Mouse (Mus musculus): ENCODE results near the gene Klhl40. TPM values are rescaled to one million over a fixed set of nuclear protein-coding genes. Genes with fewer than 3 reads are reported as not detected.
A peak's percentile ranks its signal among the peaks of the same experiment; 100 is the strongest.

Klhl40 gene
- total and polyA plus RNA-seq, 2 experiments from 2014 or later, result 14.5 to 20.7 TPM

GRCm38 (mm10) chr9:121791757-121792521 lies 14.5 kb downstream of the Klhl40 start, which contains the start of gene Hhatl:
Gene Hhatl, minus strand, starts transcription at chr9:121792507.
- H3K36me3 ChIP-seq (replicated peaks; ENCODE audit: control insufficient read depth, insufficient read depth, low read length), result 0 out of 2 replicates have a peak, but pooled peaks cover 7% of the 10 kb centered on the region
- DNase-seq (ENCODE audit: low spot score), result peak; percentile 44
- no peaks in the 10 kb centered on the region for H3K9me3 ChIP-seq (replicated peaks; ENCODE audit: control insufficient read depth, low read length)
- H3K27me3 ChIP-seq (ENCODE audit: control insufficient read depth, insufficient read depth, low read length), result no peaks in the 10 kb centered on the region
- H3K4me1 ChIP-seq (ENCODE audit: control insufficient read depth, insufficient read depth), result peaks cover 33% of the 10 kb centered on the region
- WGBS, result 22% methylated on average over 23 of the region's 24 CpGs
- TF ChIP-seq EP300 (IDR thresholded peaks at IDR 0.05; ENCODE audit: low read depth) (no peak), CTCF (IDR thresholded peaks at IDR 0.05; ENCODE audit: low read depth) (0 out of 2 replicates have a peak, but pooled peaks have one; percentile 1)
- H3K4me3 ChIP-seq (ENCODE audit: low read depth, low read length), result peak within 1 kb of the TSS; percentile 43
- peak within 1 kb of the TSS; percentile 92 for H3K27ac ChIP-seq (ENCODE audit: low read depth)
- ATAC-seq (ENCODE audit: insufficient read depth, low read depth), result peak; percentile 60
- H3K9ac ChIP-seq (replicated peaks; ENCODE audit: low read depth, low read length), result peak within 1 kb of the TSS; percentile 47
- H3K4me2 ChIP-seq (ENCODE audit: low read depth, low read length), result peak within 1 kb of the TSS; percentile 72

- Histone ChIP-seq H3K9ac (replicated peaks; ENCODE audit: low read depth, low read length) (no peak overlapping the region), H3K4me2 (ENCODE audit: low read depth, low read length) (no peak overlapping the region), H3K4me3 (ENCODE audit: low read depth, low read length) (no peak overlapping the region), H3K4me1 (ENCODE audit: control insufficient read depth, insufficient read depth) (peaks cover 40% of the 10 kb centered on the region), H3K27me3 (ENCODE audit: control insufficient read depth, insufficient read depth, low read length) (no peaks in the 10 kb centered on the region), H3K27ac (ENCODE audit: low read depth) (peak overlapping the region; percentile 76), H3K9me3 (replicated peaks; ENCODE audit: control insufficient read depth, low read length) (no peaks in the 10 kb centered on the region), H3K36me3 (replicated peaks; ENCODE audit: control insufficient read depth, insufficient read depth, low read length) (no peaks in the 10 kb centered on the region)
- peak; percentile 67 for DNase-seq (ENCODE audit: low spot score)
- peak; percentile 66 for ATAC-seq (ENCODE audit: insufficient read depth, low read depth)
- TF ChIP-seq EP300 (IDR thresholded peaks at IDR 0.05; ENCODE audit: low read depth) (no peak), CTCF (IDR thresholded peaks at IDR 0.05; ENCODE audit: low read depth) (no peak)
- WGBS, result 67% methylated on average over 1 of the region's 1 CpGs
Observed at GRCm38 (mm10) chr9:121794972-121795539, 17.6 kb downstream of the Klhl40 start.

DNA sequence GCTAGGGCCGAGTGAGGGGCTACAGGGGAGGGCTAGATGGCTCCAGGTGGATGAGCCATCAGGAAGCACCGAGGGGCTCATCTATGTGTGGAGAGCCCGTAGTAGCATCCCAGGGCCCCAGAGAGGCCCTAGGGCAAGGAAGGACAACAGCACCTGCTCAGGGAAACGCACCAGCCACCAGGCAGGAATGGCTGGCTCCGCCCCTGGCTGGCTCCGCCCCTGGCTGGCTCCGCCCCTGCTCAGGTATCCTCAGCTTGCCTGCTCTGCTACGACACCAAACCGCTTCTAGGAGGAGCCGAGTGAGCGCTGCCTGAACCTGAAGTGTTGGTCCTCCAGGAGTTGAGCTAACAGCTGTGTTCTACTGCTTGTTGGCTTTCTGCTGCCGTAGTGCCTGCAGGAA lies 20.3 kb downstream of the Klhl40 start:
- no peak for ATAC-seq (ENCODE audit: insufficient read depth, low read depth)
- no peak overlapping the region for H3K27ac ChIP-seq (ENCODE audit: low read depth)
- no peak for DNase-seq (ENCODE audit: low spot score)
- no peak for TF ChIP-seq CTCF (IDR thresholded peaks at IDR 0.05; ENCODE audit: low read depth)
- no peak for TF ChIP-seq EP300 (IDR thresholded peaks at IDR 0.05; ENCODE audit: low read depth)
- H3K27me3 ChIP-seq (ENCODE audit: control insufficient read depth, insufficient read depth, low read length), result no peaks in the 10 kb centered on the region
- WGBS, result 25% methylated on average over 12 of the region's 12 CpGs
- no peaks in the 10 kb centered on the region for H3K9me3 ChIP-seq (replicated peaks; ENCODE audit: control insufficient read depth, low read length)
- no peaks in the 10 kb centered on the region for H3K36me3 ChIP-seq (replicated peaks; ENCODE audit: control insufficient read depth, insufficient read depth, low read length)
- H3K9ac ChIP-seq (replicated peaks; ENCODE audit: low read depth, low read length), result no peak overlapping the region
- H3K4me2 ChIP-seq (ENCODE audit: low read depth, low read length), result no peak overlapping the region
- H3K4me1 ChIP-seq (ENCODE audit: control insufficient read depth, insufficient read depth), result peaks cover 28% of the 10 kb centered on the region
- no peak overlapping the region for H3K4me3 ChIP-seq (ENCODE audit: low read depth, low read length)

DNA sequence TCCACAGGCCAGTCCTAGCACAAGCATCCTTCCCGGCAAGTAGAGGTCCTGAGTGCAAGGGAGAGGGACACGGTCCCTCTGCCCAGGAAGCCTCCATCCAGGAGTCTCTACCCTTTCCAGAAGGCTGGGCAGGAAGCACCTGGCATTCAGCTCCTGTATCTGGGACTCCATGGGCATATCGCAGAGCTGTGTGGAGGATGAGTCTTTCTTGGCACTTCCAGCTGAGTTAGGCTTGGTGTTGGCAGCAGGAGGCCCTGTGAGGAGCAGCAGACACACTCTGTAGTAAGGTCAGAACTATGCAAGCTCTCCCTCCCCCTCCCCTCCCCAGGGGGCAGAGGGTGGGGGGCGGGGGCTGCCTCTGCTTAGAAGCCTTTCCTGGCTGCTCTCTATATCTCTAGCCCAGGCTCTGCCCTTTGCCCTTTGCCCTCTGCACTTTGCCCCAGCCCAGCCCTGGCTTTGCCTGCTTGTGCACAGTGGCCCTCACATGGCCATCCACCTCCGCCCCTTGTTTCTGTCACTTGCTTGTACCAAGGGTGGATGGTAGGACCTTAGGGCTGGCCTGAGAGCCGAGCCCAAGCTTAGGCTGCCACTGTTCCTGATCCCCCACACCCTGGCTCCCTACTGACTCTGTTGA lies 21.6 kb downstream of the Klhl40 start:
- Histone ChIP-seq H3K36me3 (replicated peaks; ENCODE audit: control insufficient read depth, insufficient read depth, low read length) (no peaks in the 10 kb centered on the region), H3K4me2 (ENCODE audit: low read depth, low read length) (no peak overlapping the region), H3K9me3 (replicated peaks; ENCODE audit: control insufficient read depth, low read length) (no peaks in the 10 kb centered on the region), H3K27me3 (ENCODE audit: control insufficient read depth, insufficient read depth, low read length) (no peaks in the 10 kb centered on the region), H3K4me1 (ENCODE audit: control insufficient read depth, insufficient read depth) (peaks cover 21% of the 10 kb centered on the region), H3K4me3 (ENCODE audit: low read depth, low read length) (no peak overlapping the region), H3K27ac (ENCODE audit: low read depth) (no peak overlapping the region), H3K9ac (replicated peaks; ENCODE audit: low read depth, low read length) (no peak overlapping the region)
- 45% methylated on average over 5 of the region's 6 CpGs for WGBS
- ATAC-seq (ENCODE audit: insufficient read depth, low read depth), result no peak
- TF ChIP-seq EP300 (IDR thresholded peaks at IDR 0.05; ENCODE audit: low read depth) (no peak), CTCF (IDR thresholded peaks at IDR 0.05; ENCODE audit: low read depth) (no peak)
- DNase-seq (ENCODE audit: low spot score), result no peak

DNA sequence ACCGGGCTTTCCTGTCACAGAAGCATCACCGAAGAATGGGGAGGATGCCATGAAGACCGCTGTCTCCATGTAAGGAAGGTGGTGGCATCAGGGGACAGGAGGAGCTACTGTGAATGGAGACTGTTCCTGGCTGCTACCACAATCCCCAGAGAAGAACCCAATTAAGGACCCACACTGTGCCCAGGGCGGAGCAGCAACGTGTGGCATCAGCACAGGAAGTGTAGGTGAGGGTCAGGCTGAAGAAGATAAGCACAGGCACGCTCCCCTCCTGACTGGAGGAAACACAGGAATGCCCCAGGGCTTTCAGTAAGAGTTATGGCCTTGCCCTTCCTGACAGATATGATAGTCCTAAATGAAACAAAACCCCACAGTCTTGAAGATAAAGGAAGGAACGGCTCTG lies 25.3 kb downstream of the Klhl40 start:
- DNase-seq (ENCODE audit: low spot score) (no peak), ATAC-seq (ENCODE audit: insufficient read depth, low read depth) (no peak)
- no peaks in the 10 kb centered on the region for H3K9me3 ChIP-seq (replicated peaks; ENCODE audit: control insufficient read depth, low read length)
- peaks cover 7% of the 10 kb centered on the region; the same call in 1 of the 2 replicates for H3K4me1 ChIP-seq (ENCODE audit: control insufficient read depth, insufficient read depth)
- no peaks in the 10 kb centered on the region for H3K27me3 ChIP-seq (ENCODE audit: control insufficient read depth, insufficient read depth, low read length)
- TF ChIP-seq EP300 (IDR thresholded peaks at IDR 0.05; ENCODE audit: low read depth), result no peak
- no peak for TF ChIP-seq CTCF (IDR thresholded peaks at IDR 0.05; ENCODE audit: low read depth)
- H3K36me3 ChIP-seq (replicated peaks; ENCODE audit: control insufficient read depth, insufficient read depth, low read length), result no peaks in the 10 kb centered on the region
- no peak overlapping the region for H3K4me3 ChIP-seq (ENCODE audit: low read depth, low read length)
- no peak overlapping the region for H3K9ac ChIP-seq (replicated peaks; ENCODE audit: low read depth, low read length)
- WGBS, result 49% methylated on average over 7 of the region's 7 CpGs
- no peak overlapping the region for H3K4me2 ChIP-seq (ENCODE audit: low read depth, low read length)
- no peak overlapping the region for H3K27ac ChIP-seq (ENCODE audit: low read depth)

Measured in heart, postnatal 0 days (tissue).